13 mouse cellular contexts compared by ENCODE assay signal in genomic region chr2:132020420-132020819, GRCm38 (mm10). TPM values are rescaled to one million over a fixed set of nuclear protein-coding genes. Genes with fewer than 3 reads are reported as not detected.
DNase-seq lines count a peak whose midpoint lies in the region; ATAC-seq lines count a peak whose summit lies in the region.
"Had no signal": no experiment of that assay in that cellular context is flagged by ENCODE, and none has a peak within 500 bp of the region (broad histone marks: within the 10 kb centered on the region; RNA-seq: fewer than 3 reads in every experiment).

No protein-coding gene starts in this region.

- H3K4me1 ChIP-seq in kidney, embryonic 14.5 days (ENCODE audit: control insufficient read depth, insufficient read depth, low read length): 0 out of 2 replicates have a peak, but pooled peaks cover 4% of the 10 kb centered on the region
- H3K4me1 ChIP-seq in midbrain, embryonic 11.5 days (ENCODE audit: control insufficient read depth, insufficient read depth, low read length): no peaks in the 10 kb centered on the region
- 0 out of 2 replicates have a peak, but pooled peaks cover 4% of the 10 kb centered on the region for H3K4me1 ChIP-seq in midbrain, embryonic 13.5 days (replicated peaks)
- H3K4me1 ChIP-seq in intestine, embryonic 16.5 days (ENCODE audit: control insufficient read depth, insufficient read depth, low read length): peaks cover 9% of the 10 kb centered on the region; the same call in 1 of the 2 replicates
- peaks cover 18% of the 10 kb centered on the region for H3K4me1 ChIP-seq in neural tube, embryonic 15.5 days
- H3K4me1 ChIP-seq: limb, embryonic 15.5 days had no signal

- no peak overlapping the region for H3K9ac ChIP-seq in kidney, embryonic 14.5 days (ENCODE audit: low read depth, low read length)
- no peak overlapping the region for H3K9ac ChIP-seq in midbrain, embryonic 11.5 days (ENCODE audit: low read length)
- no peak overlapping the region for H3K9ac ChIP-seq in midbrain, embryonic 13.5 days (replicated peaks)
- no peak overlapping the region for H3K9ac ChIP-seq in intestine, embryonic 16.5 days (ENCODE audit: low read depth, low read length)
- no peak overlapping the region for H3K9ac ChIP-seq in neural tube, embryonic 15.5 days (replicated peaks)
- H3K9ac ChIP-seq: limb, embryonic 15.5 days had no signal

- no peaks in the 10 kb centered on the region for H3K9me3 ChIP-seq in kidney, embryonic 14.5 days (ENCODE audit: control insufficient read depth, low read length)
- no peaks in the 10 kb centered on the region for H3K9me3 ChIP-seq in midbrain, embryonic 11.5 days (ENCODE audit: control insufficient read depth, low read length)
- no peaks in the 10 kb centered on the region for H3K9me3 ChIP-seq in midbrain, embryonic 13.5 days
- no peaks in the 10 kb centered on the region for H3K9me3 ChIP-seq in intestine, embryonic 16.5 days (ENCODE audit: control insufficient read depth, low read length)
- H3K9me3 ChIP-seq in neural tube, embryonic 15.5 days (replicated peaks): no peaks in the 10 kb centered on the region
- H3K9me3 ChIP-seq: G1E; limb, embryonic 15.5 days had no signal

- WGBS in kidney, embryonic 14.5 days: 49% methylated on average over 7 of the region's 7 CpGs
- WGBS in midbrain, embryonic 11.5 days: 86% methylated on average over 7 of the region's 7 CpGs
- 87% methylated on average over 7 of the region's 7 CpGs for WGBS in midbrain, embryonic 13.5 days
- 68% methylated on average over 7 of the region's 7 CpGs for WGBS in intestine, embryonic 16.5 days
- 71% methylated on average over 7 of the region's 7 CpGs for WGBS in neural tube, embryonic 15.5 days

- H3K36me3 ChIP-seq in kidney, embryonic 14.5 days (ENCODE audit: control insufficient read depth, insufficient read depth, low read length): no peaks in the 10 kb centered on the region
- H3K36me3 ChIP-seq in midbrain, embryonic 11.5 days (ENCODE audit: control insufficient read depth, insufficient read depth, low read length): no peaks in the 10 kb centered on the region
- H3K36me3 ChIP-seq in midbrain, embryonic 13.5 days: no peaks in the 10 kb centered on the region
- H3K36me3 ChIP-seq in intestine, embryonic 16.5 days (ENCODE audit: control insufficient read depth, insufficient read depth, low read length): no peaks in the 10 kb centered on the region
- H3K36me3 ChIP-seq in neural tube, embryonic 15.5 days: no peaks in the 10 kb centered on the region
- H3K36me3 ChIP-seq: G1E; limb, embryonic 15.5 days had no signal

- no peaks in the 10 kb centered on the region for H3K27me3 ChIP-seq in kidney, embryonic 14.5 days (ENCODE audit: control insufficient read depth, insufficient read depth, low read length)
- H3K27me3 ChIP-seq in midbrain, embryonic 11.5 days (ENCODE audit: control insufficient read depth, insufficient read depth, low read length): no peaks in the 10 kb centered on the region
- H3K27me3 ChIP-seq in midbrain, embryonic 13.5 days: no peaks in the 10 kb centered on the region
- H3K27me3 ChIP-seq in intestine, embryonic 16.5 days (replicated peaks; ENCODE audit: control insufficient read depth, insufficient read depth, low read length): no peaks in the 10 kb centered on the region
- H3K27me3 ChIP-seq in neural tube, embryonic 15.5 days (replicated peaks): no peaks in the 10 kb centered on the region
- H3K27me3 ChIP-seq: limb, embryonic 15.5 days had no signal

- DNase-seq in kidney, adult 11 months: no peak
- peak; percentile 39 for DNase-seq in midbrain, embryonic 11.5 days (ENCODE audit: low spot score, missing footprints)
- no peak for DNase-seq in gastrocnemius, postnatal 36 days
- DNase-seq: cerebellum, adult 18-20 months; heart, postnatal 4 days; layer of hippocampus, adult 9-11 months; right cerebral cortex, postnatal 4 days had no signal

- H3K4me3 ChIP-seq in kidney, embryonic 14.5 days (ENCODE audit: low read length): no peak overlapping the region
- no peak overlapping the region for H3K4me3 ChIP-seq in midbrain, embryonic 11.5 days (ENCODE audit: low read depth, low read length)
- no peak overlapping the region for H3K4me3 ChIP-seq in midbrain, embryonic 13.5 days (replicated peaks)
- H3K4me3 ChIP-seq in intestine, embryonic 16.5 days (ENCODE audit: low read length): no peak overlapping the region
- H3K4me3 ChIP-seq in neural tube, embryonic 15.5 days (replicated peaks): no peak overlapping the region
- H3K4me3 ChIP-seq: limb, embryonic 15.5 days had no signal

- ATAC-seq in kidney, embryonic 14.5 days (ENCODE audit: low FRiP score, low TSS enrichment): 0 out of 2 replicates have a peak, but pooled peaks have one; percentile 18
- ATAC-seq in midbrain, embryonic 11.5 days (ENCODE audit: low FRiP score): no peak
- ATAC-seq in midbrain, embryonic 13.5 days: no peak
- no peak for ATAC-seq in intestine, embryonic 16.5 days
- no peak for ATAC-seq in neural tube, embryonic 15.5 days (ENCODE audit: low FRiP score)

- H3K27ac ChIP-seq in kidney, embryonic 14.5 days (ENCODE audit: low read depth, low read length): peak overlapping the region; percentile 24; the same call in 1 of the 2 replicates
- no peak overlapping the region for H3K27ac ChIP-seq in midbrain, embryonic 11.5 days (ENCODE audit: low read depth, low read length)
- no peak overlapping the region for H3K27ac ChIP-seq in midbrain, embryonic 13.5 days
- H3K27ac ChIP-seq in intestine, embryonic 16.5 days (ENCODE audit: low read length): peak overlapping the region; percentile 39; the same call in 1 of the 2 replicates
- H3K27ac ChIP-seq in neural tube, embryonic 15.5 days (replicated peaks): peak overlapping the region; percentile 49

- H3K4me2 ChIP-seq in kidney, embryonic 14.5 days (replicated peaks; ENCODE audit: low read depth, low read length): no peak overlapping the region
- H3K4me2 ChIP-seq in midbrain, embryonic 11.5 days: no peak overlapping the region
- H3K4me2 ChIP-seq in midbrain, embryonic 13.5 days (replicated peaks): no peak overlapping the region
- no peak overlapping the region for H3K4me2 ChIP-seq in intestine, embryonic 16.5 days (ENCODE audit: low read depth, low read length)
- no peak overlapping the region for H3K4me2 ChIP-seq in neural tube, embryonic 15.5 days
- H3K4me2 ChIP-seq: limb, embryonic 15.5 days had no signal

- intact Hi-C loops in gastrocnemius, postnatal 36 days (cut with DNase I): no loop called here

RNA-seq across cellular contexts. Expression of gene Rassf2, which starts 9.6 kb away (rescaled TPM):
- polyA plus RNA-seq in kidney, embryonic 14.5 days (2014; fragmentation: Nextera tagmentation; extraction: Ambion mirVana): 5.3 and 9.9 TPM in 2 replicates
- 32.3 and 33.2 TPM in 2 replicates for polyA plus RNA-seq in midbrain, embryonic 11.5 days (2014; fragmentation: Nextera tagmentation; extraction: Ambion mirVana)
- polyA plus RNA-seq in midbrain, embryonic 13.5 days (2015; fragmentation: Nextera tagmentation; extraction: Ambion mirVana): 28.0 and 29.6 TPM in 2 replicates
- 8.2 and 9.0 TPM in 2 replicates for polyA plus RNA-seq in intestine, embryonic 16.5 days (2015; fragmentation: Nextera tagmentation; extraction: Ambion mirVana)
- 21.6 and 22.5 TPM in 2 replicates for polyA plus RNA-seq in neural tube, embryonic 15.5 days (2015; fragmentation: Nextera tagmentation; extraction: Ambion mirVana)
- total RNA-seq in gastrocnemius, postnatal 36 days (2021): 1 to 10 TPM; 5.0 to 5.2 TPM

Comparison
In these comparisons a context has a peak if more than half of its experiments do, and no peak if none do; other contexts are left out.
1. H3K27ac ChIP-seq: peak in kidney, embryonic 14.5 days (single experiment), intestine, embryonic 16.5 days (single experiment) and neural tube, embryonic 15.5 days (single experiment); none in midbrain, embryonic 11.5 days (single experiment) and midbrain, embryonic 13.5 days (single experiment).